Mouse (Mus musculus): Measurements from ENCODE around the gene Zfp580.
A peak's percentile ranks its signal among the peaks of the same experiment; 100 is the strongest.
"Not testable (repeated sequence)": the region's sequence is repeated elsewhere in the genome, so short reads cannot be mapped to it uniquely, and the experiment has no call there.

Gene Zfp580

GRCm38 (mm10) chr7:5051193-5052192 is at the start of gene Zfp580:
Zfp580 (plus strand) TSS chr7:5051538.
- peak; percentile 86 for DNase-seq

GRCm38 (mm10) chr7:5002876-5003275 is 48.5 kb upstream of the Zfp580 start:
- DNase-seq: not testable (repeated sequence)

GRCm38 (mm10) chr7:5008229-5008628 is 43.1 kb upstream of the Zfp580 start:
- DNase-seq: no peak

GRCm38 (mm10) chr7:5012681-5013513 is 38.4 kb upstream of the Zfp580 start:
- DNase-seq: no peak

- DNase-seq: peak; percentile 97
Observed at GRCm38 (mm10) chr7:5014251-5015117, 36.9 kb upstream of the Zfp580 start, which contains the start of the genes Zfp524 and Fiz1. Zfp524 (plus strand) TSS chr7:5014415. Fiz1 (minus strand) TSS chr7:5014697.

- peak; percentile 98 for DNase-seq
Observed at GRCm38 (mm10) chr7:5015118-5016001, 36.0 kb upstream of the Zfp580 start, which contains the start of gene Gm44973. Gm44973 (plus strand) TSS chr7:5015496.

GRCm38 (mm10) chr7:5016057-5016456 is 35.3 kb upstream of the Zfp580 start:
- no peak for DNase-seq

GRCm38 (mm10) chr7:5016920-5017319 is 34.4 kb upstream of the Zfp580 start:
- no peak for DNase-seq

- DNase-seq: no peak
Observed at GRCm38 (mm10) chr7:5017352-5017751, 34.0 kb upstream of the Zfp580 start.

- DNase-seq: no peak
Observed at GRCm38 (mm10) chr7:5017931-5018330, 33.4 kb upstream of the Zfp580 start.

GRCm38 (mm10) chr7:5019576-5019975 is 31.8 kb upstream of the Zfp580 start:
- not testable (repeated sequence) for DNase-seq

GRCm38 (mm10) chr7:5020000-5020681 is 31.2 kb upstream of the Zfp580 start, which contains the start of the genes Zfp865 and Ccdc106:
Zfp865 (plus strand) TSS chr7:5020376.
Ccdc106 (plus strand) TSS chr7:5020553.
- DNase-seq: peak; percentile 99

- no peak for DNase-seq
Observed at GRCm38 (mm10) chr7:5020685-5021084, 30.7 kb upstream of the Zfp580 start.

GRCm38 (mm10) chr7:5021197-5021596 is 30.1 kb upstream of the Zfp580 start:
- no peak for DNase-seq

- no peak for DNase-seq
Observed at GRCm38 (mm10) chr7:5029543-5029942, 21.8 kb upstream of the Zfp580 start.

GRCm38 (mm10) chr7:5029946-5030345 is 21.4 kb upstream of the Zfp580 start:
- DNase-seq: no peak

GRCm38 (mm10) chr7:5030554-5031275 is 20.6 kb upstream of the Zfp580 start:
- no peak for DNase-seq

GRCm38 (mm10) chr7:5031496-5031895 is 19.8 kb upstream of the Zfp580 start:
- DNase-seq: no peak

- DNase-seq: no peak
Observed at GRCm38 (mm10) chr7:5033818-5034217, 17.5 kb upstream of the Zfp580 start, which contains the start of gene 4632433K11Rik. 4632433K11Rik (plus strand) TSS chr7:5034118.

GRCm38 (mm10) chr7:5035628-5036027 is 15.7 kb upstream of the Zfp580 start:
- DNase-seq: no peak
